Mouse (Mus musculus) left cerebral cortex, postnatal 14 days (tissue): ENCODE measurements around the gene Astn2. TPM values are rescaled to one million over a fixed set of nuclear protein-coding genes. Genes with fewer than 3 reads are reported as not detected.

Experiments
- DNase-seq, 2 experiments: peaks; one replicate each; pipeline ENCODE4 v3.0.0; 2021 to 2022; ENCODE audit warnings: low spot score in 2 of 2, mixed read lengths in 1 of 2
- intact Hi-C: fragments of 180-260 bp; cut with DNase I; formaldehyde crosslinking; loops from one replicate; pipeline ENCODE4 v1.15.1; 2025
- total RNA-seq, 2 experiments: library from RNA; stranded (reverse); gene quantifications; 2 replicates each; pipeline ENCODE4 v1.2.3; 2021

Astn2 gene
- total RNA-seq, 2 experiments from 2014 or later = 40.4 to 43.4 TPM

DNA sequence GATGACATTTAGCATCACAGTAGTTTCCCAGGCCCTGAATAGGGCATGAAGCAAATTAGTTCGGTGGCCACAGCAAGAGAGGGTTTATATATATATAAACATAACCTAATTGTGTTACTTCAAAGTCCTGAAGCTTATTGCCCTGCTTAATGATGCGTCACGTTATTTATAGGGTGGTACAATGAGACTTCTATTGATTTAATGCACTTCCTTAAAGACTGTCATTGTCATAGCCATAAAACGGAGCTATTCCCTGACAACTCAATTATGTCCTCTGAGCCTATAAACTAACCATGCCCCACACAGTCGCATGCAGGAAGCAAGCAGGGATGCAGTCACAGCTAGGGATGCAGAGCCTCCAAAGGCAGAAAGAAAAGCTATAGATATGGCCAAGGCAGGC lies 761.8 kb downstream of the Astn2 start:
- no peak for DNase-seq
- intact Hi-C loops = no loop called here

DNA sequence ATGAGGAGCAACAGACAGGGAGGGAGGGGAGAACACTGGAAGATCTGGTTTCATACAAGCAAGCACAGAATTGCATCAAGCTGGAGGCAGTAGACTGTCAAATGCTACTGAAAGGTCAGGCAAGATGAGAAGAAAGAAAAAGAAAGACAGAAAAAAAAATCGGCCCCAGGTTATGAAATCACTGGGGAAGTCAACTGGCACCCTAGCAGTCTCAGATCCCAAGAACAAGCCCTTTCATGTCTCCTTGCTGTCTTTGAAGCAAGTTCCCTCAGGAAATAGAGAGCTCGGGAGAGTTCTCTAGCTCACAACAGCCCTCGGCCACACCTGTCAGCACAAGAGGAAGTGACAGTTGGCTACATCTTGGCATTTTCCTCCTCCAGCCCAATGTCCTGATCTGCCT lies 766.2 kb downstream of the Astn2 start:
- intact Hi-C loops = no loop called here
- DNase-seq = no peak

DNA sequence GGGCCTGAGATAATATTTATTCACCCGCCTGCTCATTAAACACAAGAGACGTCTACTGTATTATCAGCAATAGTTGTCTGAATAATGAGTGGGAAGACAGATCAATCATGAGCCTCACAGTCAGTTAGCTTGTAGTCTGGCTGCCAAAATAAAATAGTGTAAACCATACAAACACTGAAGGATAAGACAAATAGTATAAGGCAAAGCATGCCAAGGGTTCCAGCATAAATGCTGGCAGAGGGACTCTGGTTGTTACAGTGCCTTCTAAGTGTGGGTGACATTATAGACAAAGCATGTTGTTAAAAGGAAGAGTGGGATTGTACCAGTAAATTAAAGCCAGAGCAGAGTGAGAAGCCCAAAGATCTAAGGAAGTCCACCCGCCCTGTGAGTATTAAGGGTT lies 784.3 kb downstream of the Astn2 start:
- intact Hi-C loops = no loop called here
- DNase-seq = no peak

GRCm38 (mm10) chr4:65613135-65613534 lies 791.3 kb downstream of the Astn2 start:
- intact Hi-C loops = no loop called here
- no peak for DNase-seq

DNA sequence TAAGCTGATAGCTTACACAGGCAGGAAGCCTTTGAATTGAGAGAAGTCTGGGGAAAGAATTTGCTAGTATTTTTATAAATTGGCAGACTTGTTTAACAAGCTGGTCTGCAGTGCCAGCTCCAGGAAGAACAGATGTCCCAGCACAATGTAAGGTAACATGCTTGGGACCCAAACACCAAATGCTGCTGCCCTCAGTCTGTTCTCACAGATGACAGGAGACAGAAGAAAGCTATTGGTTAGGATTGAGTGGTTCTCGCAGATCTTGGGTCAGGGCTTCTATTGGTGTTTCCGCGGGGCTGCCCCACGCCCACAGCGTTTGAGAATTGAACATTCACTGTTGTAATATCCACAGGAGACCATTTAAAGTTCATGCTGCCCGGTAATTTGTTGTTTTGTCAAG lies 793.5 kb downstream of the Astn2 start:
- no peak for DNase-seq
- intact Hi-C loops = no loop called here

DNA sequence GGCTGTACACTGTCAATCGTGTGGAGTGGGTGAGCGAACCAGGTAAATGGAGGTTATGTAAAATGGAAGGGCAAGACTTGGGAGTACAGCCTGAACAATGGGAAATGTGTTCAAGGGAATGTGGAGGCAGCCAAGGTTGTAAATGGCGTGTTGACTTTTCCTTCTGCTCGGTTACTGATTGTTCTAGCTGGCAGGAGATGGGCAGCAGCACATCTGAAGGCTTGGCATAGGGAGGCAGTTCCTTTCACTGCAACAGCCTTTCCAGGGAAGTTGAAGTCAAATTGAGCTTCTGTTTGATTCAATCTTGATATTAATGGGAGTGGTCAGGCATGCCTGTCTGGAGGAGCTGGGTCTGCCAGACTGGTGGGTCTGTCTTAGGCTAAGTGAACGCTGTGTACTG lies 794.1 kb downstream of the Astn2 start:
- intact Hi-C loops = no loop called here
- DNase-seq = no peak

DNA sequence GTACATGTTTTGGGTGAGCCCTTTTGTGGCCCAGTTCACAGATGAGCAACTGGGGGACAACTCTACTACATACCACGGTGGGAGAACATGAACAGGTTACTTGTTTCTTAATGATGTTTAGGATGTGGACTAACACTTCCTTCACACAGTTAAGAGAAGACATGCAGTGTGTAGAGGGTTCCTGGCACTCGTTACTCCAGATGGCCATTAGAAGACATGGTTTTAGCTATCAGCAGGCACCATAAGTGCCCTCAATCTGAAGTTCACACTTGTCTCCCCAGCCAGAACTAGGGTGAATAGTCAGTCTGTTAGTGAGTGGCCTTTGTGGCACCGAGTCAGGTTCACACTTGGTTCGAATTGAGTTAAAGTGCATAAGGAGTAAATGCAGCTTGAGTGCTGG lies 796.3 kb downstream of the Astn2 start:
- intact Hi-C loops = no loop called here
- DNase-seq = no peak

- intact Hi-C loops = no loop called here
- no peak for DNase-seq
Measured at GRCm38 (mm10) chr4:65607184-65607631, 797.2 kb downstream of the Astn2 start.

- intact Hi-C loops = no loop called here
- peak in 1 of 2 experiments; percentile 81 for DNase-seq
Measured at GRCm38 (mm10) chr4:65605151-65605702, 799.2 kb downstream of the Astn2 start.

GRCm38 (mm10) chr4:65604504-65605150 lies 799.8 kb downstream of the Astn2 start, which contains the start of gene Trim32:
Gene Trim32, plus strand, starts transcription at chr4:65604986.
- peak; percentile 98 to 100 for DNase-seq
- intact Hi-C loops = no loop called here

- intact Hi-C loops = no loop called here
- DNase-seq = no peak
Measured at GRCm38 (mm10) chr4:65594601-65595369, 809.6 kb downstream of the Astn2 start.

DNA sequence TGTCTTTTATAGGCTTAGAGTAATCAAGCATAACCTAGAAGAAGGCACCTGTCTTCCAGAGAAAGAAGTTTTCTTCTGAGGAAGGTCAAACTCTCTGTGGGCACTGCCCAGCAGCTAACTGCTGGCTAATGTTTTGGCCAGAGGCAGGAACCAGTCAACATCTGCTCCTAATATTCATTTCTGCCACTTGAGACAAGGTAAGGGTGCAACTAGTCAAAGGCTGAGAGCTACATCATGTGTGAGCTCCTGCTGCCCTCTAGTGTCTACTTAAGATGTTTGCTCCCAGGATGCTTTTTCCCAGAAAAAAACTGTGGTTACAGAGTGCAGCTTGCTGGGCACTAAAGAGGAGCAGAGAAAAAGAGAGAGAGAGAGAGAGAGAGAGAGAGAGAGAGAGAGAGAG lies 814.6 kb downstream of the Astn2 start:
- intact Hi-C loops = loop anchor here (5.0 to 10.0 kb wide), 2 partner anchors 465 to 757 kb away; partner anchors contain the start of gene Pappa
- DNase-seq = peak; percentile 53 to 66

DNA sequence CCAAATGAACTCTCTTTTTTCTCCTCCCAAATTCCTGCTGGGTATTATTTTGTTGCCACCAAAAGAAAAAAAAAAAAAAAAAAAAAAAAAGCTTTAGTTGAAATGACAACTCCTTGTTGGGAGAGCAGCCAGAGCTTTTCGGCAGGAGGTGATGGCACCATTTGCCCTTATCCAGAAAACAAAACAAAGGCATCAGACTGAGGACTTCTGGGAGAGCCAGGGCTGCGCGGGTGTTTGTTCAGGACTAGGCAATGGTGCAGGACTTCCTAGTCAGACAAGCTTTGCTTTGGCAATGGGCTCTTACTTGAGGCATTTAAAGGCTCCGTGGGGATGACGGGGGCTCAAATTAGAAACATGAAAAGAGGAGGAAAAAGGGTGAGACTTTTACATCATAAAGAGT lies 817.5 kb downstream of the Astn2 start:
- DNase-seq = no peak
- intact Hi-C loops = loop anchor here (5.0 to 10.0 kb wide), 2 partner anchors 462 to 755 kb away; partner anchors contain the start of gene Pappa

- intact Hi-C loops = loop anchor here (2.0 to 10.0 kb wide), 2 partner anchors 455 to 1045 kb away; partner anchors contain the start of gene Pappa
Measured at GRCm38 (mm10) chr4:65580254-65580653, 824.2 kb downstream of the Astn2 start.

GRCm38 (mm10) chr4:65565493-65565892 lies 838.9 kb downstream of the Astn2 start:
- no peak for DNase-seq
- intact Hi-C loops = no loop called here

More at GRCm38 (mm10) chr4:65580254-65580653, 824.2 kb downstream of the Astn2 start:
- peak in 1 of 2 experiments; percentile 35 for DNase-seq

DNA sequence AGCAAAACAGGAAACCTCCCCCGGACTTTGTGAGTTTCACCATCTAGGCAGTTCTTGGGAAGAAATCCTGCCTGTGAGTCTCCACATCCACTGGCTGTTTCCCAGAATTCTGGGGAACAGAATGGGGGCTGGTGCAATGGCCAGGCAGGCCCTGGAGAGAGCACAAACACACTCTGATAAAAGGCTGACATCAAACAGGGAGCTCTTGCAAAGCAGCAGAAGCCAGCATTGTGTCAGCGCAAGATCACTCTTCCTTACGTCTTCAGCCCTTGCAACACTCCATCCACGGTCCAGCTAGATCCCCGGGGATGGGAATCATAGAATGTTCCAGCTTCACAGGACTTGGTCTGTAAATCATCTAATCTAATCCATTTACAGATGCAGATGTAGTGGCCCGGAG lies 855.9 kb downstream of the Astn2 start:
- no peak for DNase-seq
- intact Hi-C loops = no loop called here

- intact Hi-C loops = no loop called here
- DNase-seq = no peak
Measured at GRCm38 (mm10) chr4:65545582-65545981, 858.8 kb downstream of the Astn2 start.

GRCm38 (mm10) chr4:65532071-65532736 lies 872.2 kb downstream of the Astn2 start:
- intact Hi-C loops = no loop called here
- no peak for DNase-seq

- DNase-seq = no peak
- intact Hi-C loops = no loop called here
Measured at GRCm38 (mm10) chr4:65531621-65532020, 872.8 kb downstream of the Astn2 start.

DNA sequence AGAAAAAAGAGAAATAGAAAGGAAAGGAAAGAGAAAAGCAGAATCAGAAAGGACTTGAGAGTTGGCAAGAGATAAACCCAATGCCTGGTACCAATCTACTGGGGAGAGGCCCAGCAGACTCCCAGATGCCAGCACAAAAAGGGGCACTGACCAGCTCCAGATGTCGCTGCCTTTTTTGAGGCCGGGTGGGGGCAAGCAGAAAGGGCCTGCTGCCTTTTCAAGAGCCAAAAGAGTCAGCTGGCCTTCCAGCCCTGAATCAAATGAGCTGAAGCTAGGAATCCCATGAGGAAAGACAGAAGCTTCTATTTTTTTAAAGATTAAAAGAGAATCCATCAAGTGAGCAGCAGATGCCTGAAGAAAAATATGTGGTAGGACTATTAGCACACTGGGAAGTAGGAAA lies 873.5 kb downstream of the Astn2 start:
- intact Hi-C loops = no loop called here
- DNase-seq = no peak
